Mouse (Mus musculus): ENCODE measurements around the gene Slc39a8. TPM values are rescaled to one million over a fixed set of nuclear protein-coding genes. Genes with fewer than 3 reads are reported as not detected.

Slc39a8 gene
- total and polyA plus RNA-seq, 3 experiments = 19.8 to 21.5 TPM; not detected in 1

DNA sequence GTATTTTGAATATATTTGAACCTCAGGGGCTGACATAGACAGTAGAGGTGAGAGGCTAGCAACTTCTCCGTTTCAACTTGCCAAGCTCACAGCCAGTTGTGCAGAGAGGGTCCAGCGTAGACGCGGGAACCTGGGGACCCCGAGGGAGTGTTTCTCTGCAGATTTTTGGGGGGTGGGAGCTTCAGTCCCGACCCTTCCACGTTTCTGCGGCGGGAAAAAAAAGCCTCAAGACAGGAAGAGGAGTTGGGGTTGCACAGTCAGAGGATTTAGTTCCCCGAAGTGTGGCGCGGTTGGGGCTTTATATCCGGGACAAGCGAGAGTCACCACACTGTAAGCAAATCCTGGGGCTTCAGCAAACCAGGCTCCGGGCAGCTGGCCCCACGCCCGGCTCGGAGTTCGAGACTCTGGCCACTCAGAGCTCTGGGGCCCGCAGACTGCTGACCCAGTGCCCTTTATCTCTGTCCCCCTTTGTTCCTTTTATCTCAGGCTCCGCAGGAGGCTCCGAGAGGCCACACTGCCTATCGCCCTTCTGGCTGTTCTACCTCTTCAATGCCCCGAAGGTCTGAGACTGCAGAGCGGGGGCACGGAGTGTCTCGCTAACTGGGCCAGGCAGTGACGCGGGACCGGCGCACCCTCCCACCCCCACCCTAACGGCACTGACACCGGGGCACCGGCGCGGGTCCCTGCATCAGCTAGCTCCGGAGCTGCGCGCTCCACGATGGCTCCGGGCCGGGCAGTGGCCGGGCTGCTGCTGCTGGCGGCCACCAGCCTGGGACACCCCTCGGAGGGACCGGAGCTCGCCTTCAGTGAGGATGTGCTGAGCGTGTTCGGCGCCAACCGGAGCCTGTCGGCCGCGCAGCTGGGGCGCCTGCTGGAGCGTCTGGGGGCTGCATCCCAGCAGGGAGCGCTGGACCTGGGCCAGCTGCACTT is 940 bp downstream of the Slc39a8 start (continued):
- TF ChIP-seq MYB (IDR thresholded peaks at IDR 0.05; ENCODE audit: low read depth, low read length) (no peak), CHD1 (IDR thresholded peaks at IDR 0.05; ENCODE audit: low read depth, low read length) (no peak), CTCF (IDR thresholded peaks at IDR 0.05 in 2 of 3, conservative IDR thresholded peaks at IDR 0.05 in 1 of 3; ENCODE audit: control insufficient read depth in 1 of 3, insufficient read depth in 1 of 3, low read depth in 2 of 3, low read length in 3 of 3, poor library complexity in 1 of 3, severe bottlenecking in 1 of 3) (no peak; a peak in 1 of 6 replicates), ZC3H11A (IDR thresholded peaks at IDR 0.05; ENCODE audit: low read depth, low read length) (no peak), MAX (IDR thresholded peaks at IDR 0.05; ENCODE audit: low read length) (no peak)

DNA sequence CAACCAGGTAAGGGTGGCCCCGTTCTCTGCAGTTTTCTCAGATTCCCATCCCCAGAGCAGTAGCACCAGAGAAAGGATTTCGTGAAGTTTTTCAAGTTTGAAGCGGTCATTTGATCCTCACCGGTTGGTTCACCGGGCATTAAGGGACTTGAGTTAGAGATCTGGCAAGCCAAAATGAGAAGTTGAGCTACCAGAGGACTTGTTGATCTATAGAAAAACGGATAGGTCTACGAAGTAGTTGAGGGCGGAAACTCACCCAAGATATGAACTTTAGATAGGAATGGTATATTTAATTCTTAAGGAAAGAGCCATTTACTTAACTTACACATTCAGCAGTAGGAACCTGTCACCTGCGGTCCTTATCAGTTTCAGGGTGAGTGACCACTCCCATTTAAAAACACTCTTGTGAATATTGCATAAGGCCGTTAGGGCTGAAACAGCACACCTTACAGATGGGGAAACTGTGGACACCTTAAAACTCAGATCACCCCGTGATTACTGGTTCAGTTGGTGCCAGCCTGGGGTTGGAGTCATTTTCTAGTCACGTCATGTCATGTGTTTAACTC is 1.7 kb downstream of the Slc39a8 start:
- peak; percentile 79 for DNase-seq (ENCODE audit: low read depth, low spot score)
- peaks cover 0 to 22% of the 10 kb centered on the region in 2 experiments; a peak in 2 of 4 replicates for H3K36me3 ChIP-seq (ENCODE audit: control insufficient read depth in 1 of 2, insufficient read depth in 2 of 2, low read length in 2 of 2)
- no peaks in the 10 kb centered on the region for H3K9me3 ChIP-seq (replicated peaks; ENCODE audit: insufficient read depth, low read length)
- peaks cover 2% of the 10 kb centered on the region; the same call in 1 of the 2 replicates for H3K79me2 ChIP-seq (ENCODE audit: control insufficient read depth, insufficient read depth, low read length, poor library complexity)
- H3K9ac ChIP-seq (ENCODE audit: control insufficient read depth, low read depth, low read length, poor library complexity, severe bottlenecking) = peak overlapping the region; percentile 81
- no peaks in the 10 kb centered on the region for H3K27me3 ChIP-seq (ENCODE audit: control insufficient read depth in 1 of 2, insufficient read depth in 2 of 2, low read length in 2 of 2)
- peak overlapping the region; percentile 92 for H3K27ac ChIP-seq (ENCODE audit: control insufficient read depth, low read depth, low read length)
- TF ChIP-seq GATA1 (IDR thresholded peaks at IDR 0.05; ENCODE audit: low read depth, low read length) (peak; percentile 59; the same call in 1 of the 2 replicates), SIN3A (IDR thresholded peaks at IDR 0.05; ENCODE audit: low read length) (peak; percentile 63; the same call in 1 of the 2 replicates), USF2 (IDR thresholded peaks at IDR 0.05; ENCODE audit: borderline replicate concordance in 1 of 2, insufficient read depth in 1 of 2, low read depth in 1 of 2, low read length in 2 of 2) (no peak), EP300 (IDR thresholded peaks at IDR 0.05; ENCODE audit: low read depth in 1 of 2, low read length in 2 of 2) (peak in 1 of 2 experiments; percentile 26; a peak in 1 of 4 replicates), ETS1 (IDR thresholded peaks at IDR 0.05; ENCODE audit: low read depth, low read length) (peak; percentile 46; the same call in 1 of the 2 replicates), MYB (IDR thresholded peaks at IDR 0.05; ENCODE audit: low read depth, low read length) (no peak), TCF12 (IDR thresholded peaks at IDR 0.05; ENCODE audit: low read depth, low read length) (0 out of 2 replicates have a peak, but pooled peaks have one; percentile 18), TBP (IDR thresholded peaks at IDR 0.05; ENCODE audit: low read depth, low read length) (peak; percentile 29), NELFE (IDR thresholded peaks at IDR 0.05; ENCODE audit: low read depth, low read length) (0 out of 2 replicates have a peak, but pooled peaks have one; percentile 38)
- H3K4me1 ChIP-seq (ENCODE audit: control insufficient read depth in 1 of 2, insufficient read depth in 2 of 2, low read length in 2 of 2) = peaks cover 8 to 9% of the 10 kb centered on the region in 2 experiments; a peak in 3 of 4 replicates
- H3K4me3 ChIP-seq (ENCODE audit: control insufficient read depth in 1 of 2, insufficient read depth in 1 of 2, low read depth in 2 of 2, low read length in 2 of 2) = peak overlapping the region; percentile 65

- Histone ChIP-seq H3K9me3 (replicated peaks; ENCODE audit: insufficient read depth, low read length) (no peaks in the 10 kb centered on the region), H3K4me1 (ENCODE audit: control insufficient read depth in 1 of 2, insufficient read depth in 2 of 2, low read length in 2 of 2) (peaks cover 8 to 9% of the 10 kb centered on the region in 2 experiments; a peak in 3 of 4 replicates), H3K27ac (ENCODE audit: control insufficient read depth, low read depth, low read length) (no peak overlapping the region), H3K79me2 (ENCODE audit: control insufficient read depth, insufficient read depth, low read length, poor library complexity) (peaks cover 2% of the 10 kb centered on the region; the same call in 1 of the 2 replicates), H3K9ac (ENCODE audit: control insufficient read depth, low read depth, low read length, poor library complexity, severe bottlenecking) (no peak overlapping the region), H3K36me3 (ENCODE audit: control insufficient read depth in 1 of 2, insufficient read depth in 2 of 2, low read length in 2 of 2) (peaks cover 0 to 22% of the 10 kb centered on the region in 2 experiments; a peak in 2 of 4 replicates), H3K27me3 (ENCODE audit: control insufficient read depth in 1 of 2, insufficient read depth in 2 of 2, low read length in 2 of 2) (no peaks in the 10 kb centered on the region), H3K4me3 (ENCODE audit: control insufficient read depth in 1 of 2, insufficient read depth in 1 of 2, low read depth in 2 of 2, low read length in 2 of 2) (peak overlapping the region in 1 of 2 experiments; percentile 12; a peak in 1 of 4 replicates)
- peak; percentile 50 for DNase-seq (ENCODE audit: low read depth, low spot score)
- TF ChIP-seq RCOR1 (IDR thresholded peaks at IDR 0.05; ENCODE audit: low read depth, low read length) (no peak), MEF2A (IDR thresholded peaks at IDR 0.05; ENCODE audit: extremely low read depth, insufficient replicate concordance, low read depth, low read length, poor library complexity, severe bottlenecking) (no peak), GATA1 (IDR thresholded peaks at IDR 0.05; ENCODE audit: low read depth, low read length) (peak; percentile 84), ZC3H11A (IDR thresholded peaks at IDR 0.05; ENCODE audit: low read depth, low read length) (no peak), USF2 (IDR thresholded peaks at IDR 0.05; ENCODE audit: borderline replicate concordance in 1 of 2, insufficient read depth in 1 of 2, low read depth in 1 of 2, low read length in 2 of 2) (no peak), ZNF384 (IDR thresholded peaks at IDR 0.05; ENCODE audit: low read depth, low read length) (no peak), ZMIZ1 (IDR thresholded peaks at IDR 0.05; ENCODE audit: low read depth, low read length) (no peak), ZKSCAN1 (IDR thresholded peaks at IDR 0.05; ENCODE audit: low read depth, low read length) (no peak), MAZ (IDR thresholded peaks at IDR 0.05; ENCODE audit: low read depth, low read length) (0 out of 2 replicates have a peak, but pooled peaks have one; percentile 35), SMC3 (IDR thresholded peaks at IDR 0.05; ENCODE audit: low read depth, low read length) (no peak), UBTF (IDR thresholded peaks at IDR 0.05; ENCODE audit: borderline replicate concordance, insufficient read depth, low read depth, low read length) (no peak), CHD1 (IDR thresholded peaks at IDR 0.05; ENCODE audit: low read depth, low read length) (no peak), MXI1 (IDR thresholded peaks at IDR 0.05; ENCODE audit: low read depth, low read length) (no peak), NELFE (IDR thresholded peaks at IDR 0.05; ENCODE audit: low read depth, low read length) (no peak), NRF1 (IDR thresholded peaks at IDR 0.05; ENCODE audit: insufficient read depth, low read depth, low read length, poor library complexity, severe bottlenecking) (no peak), TCF12 (IDR thresholded peaks at IDR 0.05; ENCODE audit: low read depth, low read length) (peak; percentile 83)
Measured at GRCm38 (mm10) chr3:135828000-135828399, 2.9 kb downstream of the Slc39a8 start.
